Mouse (Mus musculus) T-helper 2 cell (primary cell): ENCODE data around the gene Zic2.

ENCODE experiments used
- in situ Hi-C: fragments of 300-600 bp; cut with MboI, MseI; formaldehyde crosslinking; loops from one replicate; pipeline ENCODE4 v1.15.1; 2025; ENCODE audit warnings: high pct_unique_total_duplicates

The Zic2 gene

GRCm38 (mm10) chr14:122476822-122477215, 1.6 kb downstream of the Zic2 start:
- in situ Hi-C loops = loop anchor here (10.0 kb wide), 1 partner anchor 252 kb away; no protein-coding TSS in a partner anchor

- in situ Hi-C loops = loop anchor here (10.0 kb wide), 1 partner anchor 252 kb away; no protein-coding TSS in a partner anchor
Measured at GRCm38 (mm10) chr14:122477261-122477671, 2.0 kb downstream of the Zic2 start.

GRCm38 (mm10) chr14:122477971-122478573, 2.8 kb downstream of the Zic2 start:
- in situ Hi-C loops = loop anchor here (10.0 kb wide), 1 partner anchor 253 kb away; no protein-coding TSS in a partner anchor

- in situ Hi-C loops = loop anchor here (10.0 kb wide), 1 partner anchor 254 kb away; no protein-coding TSS in a partner anchor
Measured at GRCm38 (mm10) chr14:122478574-122479011, 3.4 kb downstream of the Zic2 start.

- in situ Hi-C loops = loop anchor here (10.0 kb wide), 1 partner anchor 255 kb away; no protein-coding TSS in a partner anchor
Measured at GRCm38 (mm10) chr14:122479461-122480109, 4.3 kb downstream of the Zic2 start.

- in situ Hi-C loops = no loop called here
Measured at GRCm38 (mm10) chr14:122480355-122480754, 5.1 kb downstream of the Zic2 start.

- in situ Hi-C loops = no loop called here
Measured at GRCm38 (mm10) chr14:122481181-122481580, 5.9 kb downstream of the Zic2 start.

- in situ Hi-C loops = no loop called here
Measured at GRCm38 (mm10) chr14:122482081-122483023, 7.1 kb downstream of the Zic2 start.

GRCm38 (mm10) chr14:122483024-122483385, 7.8 kb downstream of the Zic2 start:
- in situ Hi-C loops = no loop called here

GRCm38 (mm10) chr14:122483556-122484421, 8.6 kb downstream of the Zic2 start:
- in situ Hi-C loops = no loop called here

GRCm38 (mm10) chr14:122484458-122484843, 9.2 kb downstream of the Zic2 start:
- in situ Hi-C loops = no loop called here

GRCm38 (mm10) chr14:122484844-122485551, 9.8 kb downstream of the Zic2 start:
- in situ Hi-C loops = no loop called here

GRCm38 (mm10) chr14:122485635-122486181, 10.5 kb downstream of the Zic2 start:
- in situ Hi-C loops = no loop called here

GRCm38 (mm10) chr14:122486611-122487010, 11.4 kb downstream of the Zic2 start:
- in situ Hi-C loops = no loop called here

- in situ Hi-C loops = no loop called here
Measured at GRCm38 (mm10) chr14:122487366-122487765, 12.1 kb downstream of the Zic2 start.

GRCm38 (mm10) chr14:122489041-122489440, 13.8 kb downstream of the Zic2 start:
- in situ Hi-C loops = no loop called here

- in situ Hi-C loops = loop anchor here (10.0 kb wide), 1 partner anchor 385 kb away; no protein-coding TSS in a partner anchor
Measured at GRCm38 (mm10) chr14:122489686-122490414, 14.6 kb downstream of the Zic2 start.

- in situ Hi-C loops = loop anchor here (10.0 kb wide), 1 partner anchor 384 kb away; no protein-coding TSS in a partner anchor
Measured at GRCm38 (mm10) chr14:122490441-122491328, 15.4 kb downstream of the Zic2 start, which contains the start of gene Gm10837. Gene Gm10837 (plus strand): TSS chr14:122490586.
